Mouse (Mus musculus): Measurements from ENCODE around the gene Sesn1.
"Not testable (repeated sequence)": the region's sequence is repeated elsewhere in the genome, so short reads cannot be mapped to it uniquely, and the experiment has no call there.

Sesn1 gene

GRCm38 (mm10) chr10:41912290-41912994 is 102.7 kb downstream of the Sesn1 start:
- no peak for DNase-seq (ENCODE audit: low spot score in 2 of 2)

GRCm38 (mm10) chr10:41926726-41927125 is 117.0 kb downstream of the Sesn1 start:
- no peak for DNase-seq (ENCODE audit: low spot score in 2 of 2)

GRCm38 (mm10) chr10:41930966-41931365 is 121.2 kb downstream of the Sesn1 start:
- DNase-seq (ENCODE audit: low spot score in 2 of 2) = no peak

- peak in 1 of 2 experiments; percentile 25 for DNase-seq (ENCODE audit: low spot score in 2 of 2)
Measured at GRCm38 (mm10) chr10:41931962-41932361, 122.2 kb downstream of the Sesn1 start.

GRCm38 (mm10) chr10:41932943-41933342 is 123.2 kb downstream of the Sesn1 start:
- DNase-seq (ENCODE audit: low spot score in 2 of 2) = peak in 1 of 2 experiments; percentile 15

GRCm38 (mm10) chr10:41933536-41933935 is 123.8 kb downstream of the Sesn1 start:
- DNase-seq (ENCODE audit: low spot score in 2 of 2) = peak; percentile 58 to 78

- peak; percentile 92 to 94 for DNase-seq (ENCODE audit: low spot score in 2 of 2)
Measured at GRCm38 (mm10) chr10:41934633-41935475, 125.1 kb downstream of the Sesn1 start.

- no peak for DNase-seq (ENCODE audit: low spot score in 2 of 2)
Measured at GRCm38 (mm10) chr10:41935476-41935829, 125.7 kb downstream of the Sesn1 start.

GRCm38 (mm10) chr10:41936100-41936499 is 126.4 kb downstream of the Sesn1 start:
- DNase-seq (ENCODE audit: low spot score in 2 of 2) = peak; percentile 64 to 68

- peak in 1 of 2 experiments; percentile 68 for DNase-seq (ENCODE audit: low spot score in 2 of 2)
Measured at GRCm38 (mm10) chr10:41937176-41937575, 127.4 kb downstream of the Sesn1 start.

GRCm38 (mm10) chr10:41939090-41939489 is 129.4 kb downstream of the Sesn1 start:
- DNase-seq (ENCODE audit: low spot score in 2 of 2) = no peak

GRCm38 (mm10) chr10:41952354-41952753 is 142.6 kb downstream of the Sesn1 start:
- not testable (repeated sequence) for DNase-seq (ENCODE audit: low spot score in 2 of 2)

GRCm38 (mm10) chr10:41952850-41953527 is 143.3 kb downstream of the Sesn1 start:
- DNase-seq (ENCODE audit: low spot score in 2 of 2) = no peak

- DNase-seq (ENCODE audit: low spot score in 2 of 2) = no peak
Measured at GRCm38 (mm10) chr10:41953528-41953864, 143.8 kb downstream of the Sesn1 start.

GRCm38 (mm10) chr10:41957421-41958225 is 147.9 kb downstream of the Sesn1 start:
- no peak for DNase-seq (ENCODE audit: low spot score in 2 of 2)
